8 mouse cellular contexts compared by ENCODE assay signal in genomic region chr7:5051193-5052192, GRCm38 (mm10). TPM values are rescaled to one million over a fixed set of nuclear protein-coding genes. Genes with fewer than 3 reads are reported as not detected.
DNase-seq lines count a peak whose midpoint lies in the region; ATAC-seq lines count a peak whose summit lies in the region.

TSS of gene Zfp580 (plus strand) at chr7:5051538.

- peak within 1 kb of the TSS; percentile 85 for H3K4me2 ChIP-seq in hindbrain, embryonic 11.5 days (replicated peaks; ENCODE audit: low read depth, low read length)

- H3K27me3 ChIP-seq in hindbrain, embryonic 11.5 days (ENCODE audit: control insufficient read depth, insufficient read depth, low read length), result peaks cover 44% of the 10 kb centered on the region

- H3K27ac ChIP-seq in hindbrain, embryonic 11.5 days (ENCODE audit: low read depth, low read length), result peak within 1 kb of the TSS; percentile 79

- H3K4me1 ChIP-seq in hindbrain, embryonic 11.5 days (replicated peaks; ENCODE audit: control insufficient read depth, insufficient read depth, low read length), result peaks cover 14% of the 10 kb centered on the region

- DNase-seq in Muller cell, postnatal 12 days (ENCODE audit: inconsistent ontology term), result peak; percentile 89
- DNase-seq in cerebellum, adult 9-10 months, result peak; percentile 82
- peak; percentile 69 to 72 for DNase-seq in frontal cortex, postnatal 14 days (ENCODE audit: low spot score in 2 of 2)
- peak; percentile 91 for DNase-seq in hindbrain, embryonic 11.5 days (ENCODE audit: low spot score)
- DNase-seq in layer of hippocampus, postnatal 25 days (ENCODE audit: extremely low spot score in 1 of 2, low spot score in 1 of 2), result peak; percentile 73 to 81
- DNase-seq in lung, postnatal 14 days, result peak; percentile 79
- DNase-seq in ovary, postnatal 36 days (ENCODE audit: low spot score), result peak; percentile 78
- DNase-seq in urinary bladder, adult 2 months (ENCODE audit: low spot score), result peak; percentile 77

- H3K9ac ChIP-seq in hindbrain, embryonic 11.5 days (ENCODE audit: low read depth, low read length), result peak within 1 kb of the TSS; percentile 90

- H3K4me3 ChIP-seq in hindbrain, embryonic 11.5 days (ENCODE audit: low read depth, low read length), result peak within 1 kb of the TSS; percentile 76

- H3K36me3 ChIP-seq in hindbrain, embryonic 11.5 days (ENCODE audit: control insufficient read depth, insufficient read depth, low read length), result no peaks in the 10 kb centered on the region

- WGBS in hindbrain, embryonic 11.5 days, result 1% methylated on average over 43 of the region's 65 CpGs

- no peaks in the 10 kb centered on the region for H3K9me3 ChIP-seq in hindbrain, embryonic 11.5 days (ENCODE audit: control insufficient read depth, low read length)

- peak; percentile 85 for ATAC-seq in hindbrain, embryonic 11.5 days (ENCODE audit: low FRiP score)

RNA-seq across cellular contexts. Expression of gene Zfp580, which starts in this region (rescaled TPM):
- polyA plus RNA-seq in hindbrain, embryonic 11.5 days (2014; fragmentation: Nextera tagmentation; extraction: Ambion mirVana), result 32.4 and 37.5 TPM in 2 replicates
- total RNA-seq in layer of hippocampus, postnatal 25 days (2021), result 10 to 100 TPM; 43.1 to 44.0 TPM
- 12.1 and 19.8 TPM in 2 replicates for polyA plus RNA-seq in urinary bladder, adult 2 months (2012; rRNA removed)

Comparison
In these comparisons a context has a peak if more than half of its experiments do, and no peak if none do; other contexts are left out.
1. Peak in every context shown above with its lines: DNase-seq, ATAC-seq, H3K4me3 ChIP-seq and H3K27ac ChIP-seq.